Mouse (Mus musculus): ENCODE data around the gene Gm20911.
"Not testable (repeated sequence)": the region's sequence is repeated elsewhere in the genome, so short reads cannot be mapped to it uniquely, and the experiment has no call there.

The Gm20911 gene

DNA sequence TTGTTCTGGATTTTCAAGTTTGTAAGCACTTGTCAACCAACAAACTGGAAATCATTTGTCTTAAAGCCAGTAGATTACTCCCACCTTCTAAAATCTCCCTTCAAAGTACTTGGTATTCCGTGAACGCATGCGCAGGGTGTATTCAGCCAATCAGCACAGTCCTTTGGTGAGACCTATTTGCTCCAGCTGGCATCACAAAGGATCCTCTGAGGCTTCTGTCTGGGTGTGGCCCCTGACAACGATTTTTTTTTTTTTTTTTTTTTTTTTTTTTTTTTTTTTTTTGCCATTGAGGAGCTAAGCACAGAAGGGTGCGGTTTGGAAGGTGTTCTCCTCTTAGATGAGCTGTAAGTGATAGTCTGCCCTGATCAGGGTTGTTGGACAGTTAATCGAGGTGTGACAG, at the start of gene Gm20911:
Gene Gm20911 (plus strand): TSS at position 301 of the 400 bp plus-strand sequence.
- DNase-seq (ENCODE audit: low spot score): not testable (repeated sequence)

All from testis, postnatal 10 days (tissue).